Mouse (Mus musculus) lung, adult 2 months (tissue): ENCODE measurements around the gene Tet3.

Experiments used
- CTCF ChIP-seq: fragments of 200-500 bp; IDR thresholded peaks from 2 replicates; pipeline ENCODE4 v1.5.1; 2011; ENCODE audit warnings: mild to moderate bottlenecking, low read length, control low read depth; ENCODE audit not compliant: insufficient read depth
- POLR2A ChIP-seq: fragments of 200-500 bp; IDR thresholded peaks from 2 replicates; pipeline ENCODE4 v1.6.1; 2011; ENCODE audit warnings: low read depth, mild to moderate bottlenecking, control low read depth, low read length, borderline replicate concordance; ENCODE audit errors: extremely low read depth

DNA sequence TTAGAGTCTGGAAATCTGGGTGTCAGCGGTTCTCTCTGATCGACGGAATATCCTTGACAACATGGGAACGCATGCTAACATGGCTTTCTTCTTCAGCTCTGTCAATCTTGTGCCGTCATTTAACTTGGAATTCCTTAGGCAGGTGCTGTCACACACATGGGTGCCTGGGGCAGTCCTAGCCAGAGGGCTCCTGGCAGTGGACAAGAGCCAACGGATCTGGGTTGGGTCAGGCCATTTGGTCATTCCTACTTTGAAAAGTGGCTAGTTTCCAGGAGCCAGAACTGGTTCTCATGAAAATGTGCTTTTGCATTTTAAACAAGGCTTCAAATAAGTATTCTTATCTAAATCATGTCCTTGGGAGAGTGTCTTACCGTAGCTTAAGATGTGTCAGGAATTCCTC, 12.9 kb upstream of the Tet3 start:
- TF ChIP-seq POLR2A (no peak), CTCF (no peak)
